Mouse (Mus musculus) ES-Bruce4 (cell line): ENCODE measurements around the gene Daxx.

Source experiments
- CTCF ChIP-seq: IDR thresholded peaks from one replicate; pipeline ENCODE4 v1.8.1; 2011; ENCODE audit warnings: low read depth, low read length
- POLR2A ChIP-seq: IDR thresholded peaks from one replicate; pipeline ENCODE4 v1.8.1; 2011; ENCODE audit warnings: low read length; ENCODE audit not compliant: insufficient read depth

DNA sequence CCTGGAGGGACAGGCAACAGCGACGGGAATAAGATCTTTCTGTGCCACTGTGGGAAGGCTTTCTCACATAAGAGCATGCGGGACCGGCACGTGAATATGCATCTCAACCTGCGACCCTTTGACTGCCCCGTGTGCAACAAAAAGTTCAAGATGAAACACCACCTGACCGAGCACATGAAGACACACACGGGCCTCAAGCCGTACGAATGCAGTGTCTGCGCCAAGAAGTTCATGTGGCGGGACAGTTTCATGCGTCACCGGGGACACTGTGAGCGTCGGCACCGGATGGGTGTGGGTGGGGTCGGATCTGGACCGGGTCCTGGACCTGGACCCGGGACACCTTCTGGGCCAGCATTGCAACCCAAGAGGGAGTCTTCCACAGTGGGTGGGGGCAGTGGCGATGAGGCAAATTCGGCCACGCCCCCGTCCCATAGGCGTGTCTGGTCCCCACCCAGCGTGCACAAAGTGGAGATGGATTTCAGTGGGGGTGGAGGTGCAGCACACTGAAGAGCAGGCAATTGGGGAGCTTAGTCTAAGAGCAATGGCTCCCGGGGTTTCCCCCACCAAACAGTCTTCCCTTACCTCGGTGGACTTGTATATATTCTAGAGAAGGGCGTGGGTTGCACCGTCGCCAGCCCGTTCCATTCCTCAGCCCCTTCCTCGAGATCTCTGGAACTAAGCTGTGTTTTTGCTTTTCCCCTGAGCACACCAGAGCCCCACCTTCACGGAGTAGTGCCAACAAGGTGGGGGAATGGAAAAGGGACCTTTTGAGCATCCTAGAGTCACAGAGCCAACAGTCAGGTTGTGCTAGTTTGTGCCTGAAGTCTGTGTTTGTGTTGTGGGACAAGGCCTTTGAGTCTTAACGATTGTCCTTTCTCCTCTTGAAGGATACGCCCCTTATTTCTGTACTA, 9.3 kb downstream of the Daxx start:
- TF ChIP-seq CTCF (no peak), POLR2A (no peak)
